Mouse (Mus musculus): Measurements from ENCODE around the gene Gm20826. TPM values are rescaled to one million over a fixed set of nuclear protein-coding genes. Genes with fewer than 3 reads are reported as not detected.
"Not testable (repeated sequence)": the region's sequence is repeated elsewhere in the genome, so short reads cannot be mapped to it uniquely, and the experiment has no call there.

Gene Gm20826
- total RNA-seq (2021) = under 1 TPM; 0.10 to 0.13 TPM
- long read RNA-seq, experiment 1 = 0 reads
- long read RNA-seq, experiment 2 = 0 reads

GRCm38 (mm10) chrY:7638389-7638788 is at the start of gene Gm20826:
Gm20826 (minus strand) TSS chrY:7638489.
- DNase-seq (ENCODE audit: low spot score in 2 of 2) = not testable (repeated sequence)

More at GRCm38 (mm10) chrY:7638389-7638788, at the start of gene Gm20826:
- not testable (repeated sequence) for H3K4me3 ChIP-seq, H3K27ac ChIP-seq

Other genes with a start within 250 kb of the Gm20826 start
- gene Gm21788, start 233.5 kb downstream of the Gm20826 start, total RNA-seq (2021) = not detected
- not detected for gene Gm28576, start 84.5 kb upstream of the Gm20826 start, total RNA-seq (2021)